Mouse (Mus musculus) midbrain, embryonic 14.5 days (tissue): ENCODE measurements around the gene Atxn7l3. TPM values are rescaled to one million over a fixed set of nuclear protein-coding genes. Genes with fewer than 3 reads are reported as not detected.

ENCODE experiments used
- ATAC-seq: fragments of 200-750 bp; cut with Nextera tagmentation; 2 replicates; pipeline ENCODE4 v1.8.0; 2017; ENCODE audit warnings: moderate number of reproducible peaks, moderate library complexity; ENCODE audit not compliant: low FRiP score, low TSS enrichment
- DNase-seq: peaks from one replicate; pipeline ENCODE4 v3.0.0-alpha.2; 2015
- H3K27ac ChIP-seq: fragments of 300-500 bp; sonication (generic); replicated peaks from 2 replicates; pipeline ENCODE4 v1.5.1; 2014; ENCODE audit warnings: mild to moderate bottlenecking, low read depth, low read length, moderate library complexity
- H3K27me3 ChIP-seq: fragments of 300-500 bp; sonication (generic); 2 replicates; pipeline ENCODE4 v1.6.1; 2014; ENCODE audit warnings: low read length, control low read depth, mixed read lengths; ENCODE audit not compliant: control insufficient read depth, insufficient read depth
- H3K36me3 ChIP-seq: fragments of 300-500 bp; sonication (generic); 2 replicates; pipeline ENCODE4 v1.6.1; 2014; ENCODE audit warnings: low read length, control low read depth; ENCODE audit not compliant: control insufficient read depth, insufficient read depth
- H3K4me1 ChIP-seq: fragments of 300-500 bp; sonication (generic); 2 replicates; pipeline ENCODE4 v1.6.1; 2014; ENCODE audit warnings: mild to moderate bottlenecking, antibody characterized with exemption, low read length, control low read depth; ENCODE audit not compliant: control insufficient read depth, insufficient read depth
- H3K4me2 ChIP-seq: fragments of 300-500 bp; sonication (generic); 2 replicates; pipeline ENCODE4 v1.6.1; 2014; ENCODE audit warnings: mild to moderate bottlenecking, low read length, moderate library complexity
- H3K4me3 ChIP-seq: fragments of 300-500 bp; sonication (generic); replicated peaks from 2 replicates; pipeline ENCODE4 v1.5.1; 2014; ENCODE audit warnings: low read depth, low read length
- H3K9ac ChIP-seq: fragments of 300-500 bp; sonication (generic); replicated peaks from 2 replicates; pipeline ENCODE4 v1.6.1; 2014; ENCODE audit warnings: mild to moderate bottlenecking, low read length, moderate library complexity
- H3K9me3 ChIP-seq: fragments of 300-500 bp; sonication (generic); 2 replicates; pipeline ENCODE4 v1.6.1; 2016; ENCODE audit warnings: low read length, control low read depth, mixed read lengths; ENCODE audit not compliant: control insufficient read depth
- WGBS: fragments of 180-500 bp; shearing (Covaris S2); extraction: QIAGEN DNeasy Blood & Tissue Kit; methylation state at CpG from one replicate; pipeline ENCODE4 v1.1.7; 2014; 5-methylcytosine and 5-hydroxymethylcytosine counted together
- polyA plus RNA-seq: library from polyadenylated mRNA; unstranded; fragments of >200 nt; fragmentation: Nextera tagmentation; extraction: Ambion mirVana; gene quantifications from 2 replicates; pipeline ENCODE4 v1.2.1, GENCODE M21; 2014

The Atxn7l3 gene
- polyA plus RNA-seq, 1 experiment from 2014 or later = 38.5 TPM

DNA sequence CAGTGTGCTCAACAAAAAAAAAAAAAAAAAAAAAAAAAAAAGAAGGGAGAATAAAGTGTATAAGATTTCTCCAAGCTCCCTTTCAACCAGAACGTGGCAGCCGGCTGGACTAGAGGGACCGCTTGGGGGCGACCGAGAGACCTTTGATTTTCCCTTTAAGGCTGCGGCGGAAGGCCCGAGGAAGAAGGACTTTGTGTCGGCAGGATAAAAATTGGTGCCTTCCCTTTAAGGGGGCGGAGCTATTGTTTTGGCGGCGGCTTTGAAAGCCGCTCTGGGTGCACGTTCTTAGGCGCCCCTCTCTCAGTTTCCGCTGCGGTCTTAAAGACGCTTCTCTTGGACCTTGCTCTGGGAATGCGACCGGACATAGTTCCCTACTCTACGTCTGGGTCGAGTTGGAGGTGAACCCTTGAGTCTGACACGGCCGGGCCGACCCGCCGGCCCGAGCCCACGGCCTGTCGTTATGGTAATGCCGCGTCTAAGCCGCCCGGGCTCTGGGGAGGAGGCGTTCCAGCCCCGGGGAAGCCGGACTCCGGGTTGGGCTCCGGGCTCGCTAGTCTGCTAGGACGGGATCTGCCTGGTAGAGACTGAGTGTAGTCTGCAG lies 47.7 kb downstream of the Atxn7l3 start, which contains the start of gene BC030867:
BC030867 (plus strand) TSS at position 253 of the 601 bp plus-strand sequence.
- H3K4me2 ChIP-seq = peak within 1 kb of the TSS; percentile 89
- H3K4me3 ChIP-seq = peak within 1 kb of the TSS; percentile 44
- no peaks in the 10 kb centered on the region for H3K9me3 ChIP-seq
- ATAC-seq = peak; percentile 43
- H3K9ac ChIP-seq = peak within 1 kb of the TSS; percentile 23; the same call in 1 of the 2 replicates
- under 1% methylated on average over 41 of the region's 41 CpGs for WGBS
- peak; percentile 98 for DNase-seq
- no peak within 1 kb of the TSS for H3K27ac ChIP-seq
- H3K36me3 ChIP-seq = no peaks in the 10 kb centered on the region
- H3K4me1 ChIP-seq = peaks cover 11% of the 10 kb centered on the region; the same call in 1 of the 2 replicates
- no peaks in the 10 kb centered on the region for H3K27me3 ChIP-seq

DNA sequence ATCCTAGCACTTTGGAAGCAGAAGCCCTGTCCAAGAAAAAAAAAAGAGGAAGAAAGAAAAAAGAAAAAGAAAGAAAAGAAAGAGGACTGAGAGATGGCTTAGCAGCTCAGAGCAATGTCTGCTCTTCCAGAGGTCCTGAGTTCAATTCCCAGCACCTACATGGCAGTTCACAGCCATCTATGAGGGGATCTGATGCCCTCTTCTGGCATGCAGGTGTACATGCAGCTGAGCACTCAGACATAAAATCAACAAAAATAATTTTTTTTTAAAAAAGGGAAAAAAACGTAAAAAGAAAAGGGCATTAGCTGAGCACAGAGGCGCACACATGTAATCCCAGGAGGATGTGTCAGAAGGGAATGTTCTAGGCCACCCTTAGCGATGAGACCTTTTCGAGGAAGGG lies 49.6 kb downstream of the Atxn7l3 start:
- 89% methylated on average over 4 of the region's 4 CpGs for WGBS

GRCm38 (mm10) chr11:102246273-102246635 lies 50.2 kb downstream of the Atxn7l3 start:
- WGBS = 86% methylated on average over 6 of the region's 6 CpGs
- no peak overlapping the region for H3K9ac ChIP-seq
- H3K36me3 ChIP-seq = no peaks in the 10 kb centered on the region
- H3K4me1 ChIP-seq = peaks cover 11% of the 10 kb centered on the region; the same call in 1 of the 2 replicates
- no peak overlapping the region for H3K4me2 ChIP-seq
- H3K9me3 ChIP-seq = no peaks in the 10 kb centered on the region
- no peak overlapping the region for H3K4me3 ChIP-seq
- ATAC-seq = no peak
- H3K27ac ChIP-seq = no peak overlapping the region
- no peaks in the 10 kb centered on the region for H3K27me3 ChIP-seq
- DNase-seq = no peak

More for the DNA sequence above, 49.6 kb downstream of the Atxn7l3 start:
- Histone ChIP-seq H3K27ac (no peak overlapping the region), H3K4me3 (no peak overlapping the region), H3K4me1 (peaks cover 11% of the 10 kb centered on the region; the same call in 1 of the 2 replicates), H3K9me3 (no peaks in the 10 kb centered on the region), H3K9ac (no peak overlapping the region), H3K36me3 (no peaks in the 10 kb centered on the region), H3K27me3 (no peaks in the 10 kb centered on the region), H3K4me2 (no peak overlapping the region)
- DNase-seq (no peak), ATAC-seq (no peak)

DNA sequence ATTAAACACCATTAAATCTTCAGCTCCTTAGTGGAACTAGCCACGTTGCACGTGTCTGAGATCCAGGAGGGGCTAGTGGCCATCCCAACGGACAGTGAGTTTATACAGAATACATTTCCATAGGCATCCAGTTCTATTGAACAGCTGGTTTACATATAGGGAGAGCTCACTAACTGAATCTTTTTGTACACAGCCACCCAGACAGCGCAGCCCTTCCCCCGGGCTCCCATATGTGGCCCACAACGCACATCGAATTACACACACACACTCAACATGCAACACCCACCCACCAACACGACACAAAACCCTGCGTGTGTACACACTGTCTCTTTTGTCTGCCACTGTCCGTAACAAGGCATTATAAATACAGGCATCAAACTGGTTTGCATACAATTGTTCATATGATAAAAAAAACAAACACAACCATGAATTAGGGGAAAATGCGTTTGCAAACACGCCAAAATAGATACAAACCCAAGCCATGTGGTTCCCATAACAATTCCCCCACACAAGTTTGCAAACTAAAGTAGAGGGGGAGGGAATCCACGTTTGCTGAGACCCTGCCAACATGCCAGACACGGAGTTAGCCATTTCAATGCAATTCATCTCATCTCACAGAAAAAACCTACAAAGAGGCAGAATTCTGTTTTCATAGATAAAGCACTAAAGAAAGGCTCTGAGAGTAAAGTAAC lies 50.7 kb downstream of the Atxn7l3 start:
- Histone ChIP-seq H3K4me2 (peak overlapping the region; percentile 60), H3K4me1 (peaks cover 11% of the 10 kb centered on the region; the same call in 1 of the 2 replicates), H3K27me3 (no peaks in the 10 kb centered on the region), H3K9ac (peak overlapping the region; percentile 41), H3K27ac (peak overlapping the region; percentile 1), H3K36me3 (no peaks in the 10 kb centered on the region), H3K9me3 (no peaks in the 10 kb centered on the region), H3K4me3 (peak overlapping the region; percentile 30)
- WGBS = 50% methylated on average over 14 of the region's 14 CpGs
- ATAC-seq (no peak), DNase-seq (no peak)

- Histone ChIP-seq H3K4me3 (peak overlapping the region; percentile 30), H3K9me3 (no peaks in the 10 kb centered on the region), H3K27me3 (no peaks in the 10 kb centered on the region), H3K9ac (peak overlapping the region; percentile 41), H3K27ac (peak overlapping the region; percentile 1), H3K4me1 (peaks cover 11% of the 10 kb centered on the region; the same call in 1 of the 2 replicates), H3K36me3 (no peaks in the 10 kb centered on the region), H3K4me2 (peak overlapping the region; percentile 60)
- ATAC-seq (peak; percentile 64; the same call in 1 of the 2 replicates), DNase-seq (peak; percentile 85)
- WGBS = under 1% methylated on average over 32 of the region's 32 CpGs
These were observed 51.4 kb downstream of the Atxn7l3 start for GRCm38 (mm10) chr11:102244926-102245449.

DNA sequence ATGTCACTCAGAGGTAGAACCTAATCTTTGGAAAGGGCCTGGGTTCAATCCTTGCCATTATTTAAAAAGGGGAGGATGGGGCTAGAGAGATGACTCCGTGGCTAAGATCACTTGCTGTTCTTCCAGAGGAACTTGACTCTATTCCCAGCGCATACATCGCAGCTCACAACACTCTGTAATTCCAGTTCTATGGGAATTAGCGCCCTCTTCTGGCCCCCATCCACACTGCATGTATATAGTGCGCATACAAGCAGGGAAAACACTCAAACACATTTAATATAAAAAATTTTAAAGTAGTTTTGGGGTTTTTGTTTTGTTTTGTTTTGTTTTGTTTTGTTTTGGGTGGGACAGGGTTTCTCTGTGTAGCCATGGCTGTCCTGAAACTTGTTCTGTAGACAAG lies 54.6 kb downstream of the Atxn7l3 start:
- Histone ChIP-seq H3K9me3 (no peaks in the 10 kb centered on the region), H3K9ac (no peak overlapping the region), H3K4me1 (peaks cover 8% of the 10 kb centered on the region; the same call in 1 of the 2 replicates), H3K36me3 (no peaks in the 10 kb centered on the region), H3K27me3 (no peaks in the 10 kb centered on the region), H3K4me2 (no peak overlapping the region), H3K4me3 (no peak overlapping the region), H3K27ac (no peak overlapping the region)
- WGBS = 52% methylated on average over 5 of the region's 5 CpGs
- no peak for DNase-seq
- ATAC-seq = no peak

DNA sequence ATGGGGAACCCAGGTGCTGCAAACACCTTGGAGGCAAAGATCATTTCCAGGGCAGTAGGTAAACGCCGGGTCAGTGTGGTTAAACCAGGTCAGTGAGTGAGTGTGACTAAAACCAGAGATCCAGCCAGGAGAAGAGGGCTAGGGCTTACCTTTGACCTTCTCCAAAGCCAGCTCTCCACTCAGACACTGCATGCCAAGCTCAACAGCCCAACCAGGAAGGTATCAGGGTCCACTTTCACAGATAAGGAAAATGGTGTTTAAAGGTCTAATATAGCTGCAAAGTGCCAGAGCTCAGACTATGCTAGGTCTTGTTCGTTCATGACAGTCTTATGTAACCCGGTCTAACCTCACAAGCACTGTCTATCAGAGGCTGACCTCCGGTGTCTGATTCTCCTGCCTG lies 55.2 kb downstream of the Atxn7l3 start:
- Histone ChIP-seq H3K4me3 (no peak overlapping the region), H3K27me3 (no peaks in the 10 kb centered on the region), H3K9me3 (no peaks in the 10 kb centered on the region), H3K9ac (no peak overlapping the region), H3K4me2 (no peak overlapping the region), H3K36me3 (no peaks in the 10 kb centered on the region), H3K27ac (no peak overlapping the region), H3K4me1 (peaks cover 8% of the 10 kb centered on the region; the same call in 1 of the 2 replicates)
- WGBS = 91% methylated on average over 5 of the region's 5 CpGs
- ATAC-seq = no peak
- no peak for DNase-seq

- no peak overlapping the region for H3K9ac ChIP-seq
These were observed 55.8 kb downstream of the Atxn7l3 start for GRCm38 (mm10) chr11:102240636-102241035.

More at GRCm38 (mm10) chr11:102240636-102241035, 55.8 kb downstream of the Atxn7l3 start:
- Histone ChIP-seq H3K9me3 (no peaks in the 10 kb centered on the region), H3K4me1 (peaks cover 6% of the 10 kb centered on the region; the same call in 1 of the 2 replicates), H3K36me3 (no peaks in the 10 kb centered on the region), H3K4me2 (no peak overlapping the region), H3K27me3 (no peaks in the 10 kb centered on the region), H3K4me3 (no peak overlapping the region), H3K27ac (no peak overlapping the region)
- ATAC-seq (no peak), DNase-seq (no peak)
- 92% methylated on average over 6 of the region's 6 CpGs for WGBS
